Mouse (Mus musculus) cerebellum, postnatal 36 days (tissue): ENCODE results near the gene Slc22a28.
"Not testable (repeated sequence)": the region's sequence is repeated elsewhere in the genome, so short reads cannot be mapped to it uniquely, and the experiment has no call there.

Experiments used
- DNase-seq, 2 experiments: peaks; one replicate each; pipeline ENCODE4 v3.0.0; 2021 to 2022; ENCODE audit warnings: mixed read lengths in 2 of 2

Gene Slc22a28

GRCm38 (mm10) chr19:8131881-8132280 is at the start of gene Slc22a28:
Gene Slc22a28 (minus strand): TSS chr19:8131982.
- not testable (repeated sequence) for DNase-seq

DNA sequence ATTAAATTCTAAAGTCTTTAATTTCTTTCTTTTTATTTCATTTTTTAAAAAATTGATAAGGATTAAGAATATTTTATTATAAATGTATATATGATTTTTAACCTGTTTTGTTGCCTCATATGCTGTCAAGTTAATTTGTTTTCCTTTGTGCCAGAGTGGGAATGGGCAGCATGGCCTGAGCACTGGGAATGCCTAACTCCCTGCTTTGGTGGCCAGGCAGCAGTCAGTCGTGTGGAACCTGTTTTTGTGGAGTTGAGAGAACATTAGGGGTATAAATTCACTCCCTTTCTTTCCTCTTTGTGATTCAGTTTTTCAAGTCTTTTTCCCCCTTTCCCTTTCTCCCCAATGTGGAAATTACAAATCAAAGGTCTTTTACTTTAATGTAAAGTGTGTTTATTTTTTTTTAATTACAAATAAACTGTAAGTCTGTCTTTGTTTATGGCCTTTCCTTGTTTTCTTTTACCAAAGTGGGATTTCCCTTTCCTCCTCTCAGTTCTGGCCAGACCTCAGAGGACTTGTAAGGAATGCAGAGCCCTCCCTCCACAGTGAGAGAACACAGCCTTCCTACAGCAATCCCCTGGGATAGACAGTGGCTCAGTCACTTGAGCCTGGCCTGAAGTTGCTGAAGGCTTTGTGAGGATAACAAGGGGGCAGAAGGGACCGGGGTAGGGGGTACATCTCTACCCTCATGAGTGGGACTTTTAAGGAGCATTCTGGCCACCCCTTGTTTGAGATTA is 17.2 kb upstream of the Slc22a28 start:
- DNase-seq = no peak

DNA sequence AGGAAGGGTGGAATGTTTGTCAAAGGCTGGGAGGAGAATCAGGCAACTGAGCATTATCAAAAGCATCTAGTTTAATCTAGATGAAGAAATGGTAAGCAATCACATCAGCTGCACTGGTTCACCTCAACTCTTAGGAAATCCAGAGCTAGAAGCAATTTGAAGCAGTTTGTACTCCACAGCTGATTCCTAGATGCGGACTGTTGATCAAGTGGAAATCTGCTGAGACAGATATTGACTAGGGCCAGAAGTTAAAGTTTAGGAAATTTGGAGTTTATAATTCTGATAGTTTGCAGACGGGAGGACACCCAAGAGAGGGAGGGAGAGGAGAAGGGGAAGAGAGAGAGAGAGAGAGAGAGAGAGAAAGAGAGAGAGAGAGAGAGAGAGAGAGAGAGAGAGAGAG is 10.9 kb upstream of the Slc22a28 start:
- not testable (repeated sequence) for DNase-seq

GRCm38 (mm10) chr19:8134127-8134841 is 2.5 kb upstream of the Slc22a28 start:
- DNase-seq = not testable (repeated sequence)

GRCm38 (mm10) chr19:8019904-8020349 is 111.9 kb downstream of the Slc22a28 start:
- no peak for DNase-seq

GRCm38 (mm10) chr19:8019329-8019851 is 112.4 kb downstream of the Slc22a28 start:
- not testable (repeated sequence) for DNase-seq

- not testable (repeated sequence) for DNase-seq
These were observed 113.2 kb downstream of the Slc22a28 start for GRCm38 (mm10) chr19:8018535-8018934.
